Mouse (Mus musculus): ENCODE measurements around the gene Plekhg5. TPM values are rescaled to one million over a fixed set of nuclear protein-coding genes. Genes with fewer than 3 reads are reported as not detected.

Plekhg5 gene
- 11.1 and 11.8 TPM in 2 replicates for polyA plus RNA-seq (2012; rRNA removed)

GRCm38 (mm10) chr4:152072121-152072601, at the start of gene Plekhg5:
TSS of gene Plekhg5 (plus strand) at chr4:152072498.
- no peaks in the 10 kb centered on the region for H3K4me1 ChIP-seq (ENCODE audit: control insufficient read depth, insufficient read depth, low read length)
- no peak for TF ChIP-seq CTCF (IDR thresholded peaks at IDR 0.05; ENCODE audit: borderline replicate concordance, insufficient read depth, low read depth, low read length)
- TF ChIP-seq POLR2A (IDR thresholded peaks at IDR 0.05; ENCODE audit: borderline replicate concordance, insufficient read depth, low read length), result no peak
- peak in 1 of 2 experiments; percentile 30 for DNase-seq
- no peak within 1 kb of the TSS for H3K27ac ChIP-seq (ENCODE audit: insufficient read depth, low read length)
- no peak within 1 kb of the TSS for H3K4me3 ChIP-seq (replicated peaks; ENCODE audit: insufficient read depth, low read depth, low read length)
- WGBS, result 16% methylated on average over 10 of the region's 10 CpGs
- no peaks in the 10 kb centered on the region for H3K27me3 ChIP-seq (ENCODE audit: control insufficient read depth, insufficient read depth, low read length)

DNA sequence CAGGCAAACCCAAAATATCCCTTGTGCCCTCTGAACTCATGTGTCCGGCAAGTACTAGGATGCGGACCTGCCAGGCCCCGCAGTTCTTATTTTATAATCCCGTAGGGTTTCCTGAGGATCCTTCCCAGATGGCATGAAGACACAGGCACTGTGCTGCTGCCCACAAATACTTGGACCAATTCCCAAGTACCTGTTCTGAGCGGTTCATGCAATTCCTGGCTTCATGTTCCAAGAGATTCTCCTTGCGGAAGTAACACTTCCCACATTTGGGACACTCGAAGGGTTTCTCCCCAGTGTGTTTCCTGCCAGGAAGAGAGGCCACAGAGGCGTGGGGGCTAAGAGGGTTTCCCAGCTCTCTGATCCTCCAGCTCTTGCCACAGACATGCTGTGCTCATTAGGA, 49.8 kb upstream of the Plekhg5 start:
- Histone ChIP-seq H3K27me3 (ENCODE audit: control insufficient read depth, insufficient read depth, low read length) (no peaks in the 10 kb centered on the region), H3K4me1 (ENCODE audit: control insufficient read depth, insufficient read depth, low read length) (peaks cover 31% of the 10 kb centered on the region), H3K4me3 (replicated peaks; ENCODE audit: insufficient read depth, low read depth, low read length) (no peak overlapping the region), H3K27ac (ENCODE audit: insufficient read depth, low read length) (no peak overlapping the region)
- whole genome bisulfite sequencing, result 14% methylated on average over 8 of the region's 8 CpGs
- DNase-seq, result peak; percentile 37 to 60
- TF ChIP-seq POLR2A (IDR thresholded peaks at IDR 0.05; ENCODE audit: borderline replicate concordance, insufficient read depth, low read length) (no peak), CTCF (IDR thresholded peaks at IDR 0.05; ENCODE audit: borderline replicate concordance, insufficient read depth, low read depth, low read length) (no peak)

- WGBS, result 90% methylated on average over 11 of the region's 11 CpGs
- Histone ChIP-seq H3K4me3 (replicated peaks; ENCODE audit: insufficient read depth, low read depth, low read length) (no peak overlapping the region), H3K4me1 (ENCODE audit: control insufficient read depth, insufficient read depth, low read length) (peaks cover 39% of the 10 kb centered on the region), H3K27me3 (ENCODE audit: control insufficient read depth, insufficient read depth, low read length) (no peaks in the 10 kb centered on the region), H3K27ac (ENCODE audit: insufficient read depth, low read length) (no peak overlapping the region)
- TF ChIP-seq POLR2A (IDR thresholded peaks at IDR 0.05; ENCODE audit: borderline replicate concordance, insufficient read depth, low read length), result no peak
- no peak for TF ChIP-seq CTCF (IDR thresholded peaks at IDR 0.05; ENCODE audit: borderline replicate concordance, insufficient read depth, low read depth, low read length)
- DNase-seq, result no peak
Observed at GRCm38 (mm10) chr4:152024525-152024924, 47.8 kb upstream of the Plekhg5 start.

- WGBS, result 2% methylated on average over 41 of the region's 41 CpGs
- Histone ChIP-seq H3K4me1 (ENCODE audit: control insufficient read depth, insufficient read depth, low read length) (peaks cover 30% of the 10 kb centered on the region), H3K4me3 (replicated peaks; ENCODE audit: insufficient read depth, low read depth, low read length) (peak overlapping the region; percentile 83), H3K27ac (ENCODE audit: insufficient read depth, low read length) (peak overlapping the region; percentile 55), H3K27me3 (ENCODE audit: control insufficient read depth, insufficient read depth, low read length) (no peaks in the 10 kb centered on the region)
- TF ChIP-seq POLR2A (IDR thresholded peaks at IDR 0.05; ENCODE audit: borderline replicate concordance, insufficient read depth, low read length) (no peak), CTCF (IDR thresholded peaks at IDR 0.05; ENCODE audit: borderline replicate concordance, insufficient read depth, low read depth, low read length) (no peak)
- peak in 1 of 2 experiments; percentile 27 for DNase-seq
Observed at GRCm38 (mm10) chr4:152026751-152027508, 45.4 kb upstream of the Plekhg5 start.

DNA sequence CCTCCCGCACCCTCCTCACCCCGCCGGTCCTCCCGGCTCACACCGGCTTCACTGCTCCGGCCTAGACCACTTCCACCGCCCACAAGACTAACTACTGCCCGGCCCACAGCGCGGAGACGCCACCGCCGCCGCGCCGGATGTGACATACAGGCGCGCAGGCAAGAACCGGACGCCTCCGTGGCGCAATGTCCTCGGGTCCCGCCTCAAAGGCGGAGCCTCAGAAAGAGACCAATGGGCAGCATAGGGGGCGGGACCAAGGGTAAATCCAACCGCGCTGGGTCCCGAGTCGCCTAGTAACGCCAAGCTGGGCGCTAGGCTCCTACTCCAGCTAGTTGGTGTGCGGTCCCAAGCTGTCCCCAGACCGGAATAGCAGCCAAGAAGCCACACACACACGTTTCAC, 44.8 kb upstream of the Plekhg5 start, which contains the start of gene Zbtb48:
Zbtb48 (minus strand) TSS at position 148 of the 400 bp plus-strand sequence.
- H3K27me3 ChIP-seq (ENCODE audit: control insufficient read depth, insufficient read depth, low read length), result no peaks in the 10 kb centered on the region
- H3K4me3 ChIP-seq (replicated peaks; ENCODE audit: insufficient read depth, low read depth, low read length), result peak within 1 kb of the TSS; percentile 86
- no peak for TF ChIP-seq CTCF (IDR thresholded peaks at IDR 0.05; ENCODE audit: borderline replicate concordance, insufficient read depth, low read depth, low read length)
- peak; percentile 91 for TF ChIP-seq POLR2A (IDR thresholded peaks at IDR 0.05; ENCODE audit: borderline replicate concordance, insufficient read depth, low read length)
- H3K27ac ChIP-seq (ENCODE audit: insufficient read depth, low read length), result peak within 1 kb of the TSS; percentile 55
- WGBS, result 1% methylated on average over 35 of the region's 35 CpGs
- H3K4me1 ChIP-seq (ENCODE audit: control insufficient read depth, insufficient read depth, low read length), result peaks cover 27% of the 10 kb centered on the region
- DNase-seq, result peak; percentile 95 to 98

DNA sequence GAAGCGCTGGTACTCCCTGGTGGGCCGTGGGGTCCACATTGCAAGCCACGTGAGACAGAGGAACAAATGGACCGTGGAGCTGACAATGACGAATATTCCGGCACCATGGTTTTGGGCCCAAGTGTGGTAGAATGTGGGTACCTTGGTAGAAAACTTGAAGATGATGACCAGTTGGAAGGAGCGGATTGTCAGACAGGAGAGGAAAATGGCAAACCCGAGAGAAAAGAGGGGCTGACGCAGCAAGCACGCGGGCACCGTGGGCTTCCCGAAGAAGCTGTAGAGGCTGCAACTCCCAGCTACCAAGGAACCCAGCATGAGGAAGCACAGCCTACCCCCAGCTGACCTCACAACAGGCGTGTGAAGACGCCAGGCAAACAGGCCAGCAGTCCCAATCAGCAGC, 43.8 kb upstream of the Plekhg5 start:
- TF ChIP-seq CTCF (IDR thresholded peaks at IDR 0.05; ENCODE audit: borderline replicate concordance, insufficient read depth, low read depth, low read length), result no peak
- no peak for TF ChIP-seq POLR2A (IDR thresholded peaks at IDR 0.05; ENCODE audit: borderline replicate concordance, insufficient read depth, low read length)
- Histone ChIP-seq H3K27ac (ENCODE audit: insufficient read depth, low read length) (no peak overlapping the region), H3K27me3 (ENCODE audit: control insufficient read depth, insufficient read depth, low read length) (no peaks in the 10 kb centered on the region), H3K4me1 (ENCODE audit: control insufficient read depth, insufficient read depth, low read length) (peaks cover 21% of the 10 kb centered on the region), H3K4me3 (replicated peaks; ENCODE audit: insufficient read depth, low read depth, low read length) (peak overlapping the region; percentile 86)
- WGBS, result 52% methylated on average over 15 of the region's 15 CpGs
- no peak for DNase-seq

DNA sequence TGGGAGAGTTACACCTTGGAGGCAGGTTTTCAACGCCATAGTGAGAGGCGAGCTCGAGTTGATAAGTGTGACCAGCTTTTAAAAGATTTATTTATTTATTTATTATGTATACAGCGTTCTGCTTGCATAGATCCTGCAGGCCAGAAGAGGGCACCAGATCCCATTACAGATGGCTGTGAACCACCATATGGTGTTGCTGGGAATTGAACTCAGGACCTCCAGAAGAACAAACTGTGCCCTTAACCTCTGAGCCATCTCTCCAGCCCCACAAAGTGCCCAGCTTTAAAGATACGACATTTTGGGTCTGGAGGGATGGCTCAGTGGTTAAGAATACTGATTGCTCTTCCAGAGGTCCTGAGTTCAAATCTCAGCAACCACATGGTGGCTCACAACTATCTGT, 43.2 kb upstream of the Plekhg5 start:
- no peak overlapping the region for H3K4me3 ChIP-seq (replicated peaks; ENCODE audit: insufficient read depth, low read depth, low read length)
- no peak for TF ChIP-seq POLR2A (IDR thresholded peaks at IDR 0.05; ENCODE audit: borderline replicate concordance, insufficient read depth, low read length)
- peak; percentile 24; the same call in 1 of the 2 replicates for TF ChIP-seq CTCF (IDR thresholded peaks at IDR 0.05; ENCODE audit: borderline replicate concordance, insufficient read depth, low read depth, low read length)
- peaks cover 19% of the 10 kb centered on the region for H3K4me1 ChIP-seq (ENCODE audit: control insufficient read depth, insufficient read depth, low read length)

GRCm38 (mm10) chr4:152029997-152030396, 42.3 kb upstream of the Plekhg5 start:
- Histone ChIP-seq H3K27ac (ENCODE audit: insufficient read depth, low read length) (no peak overlapping the region), H3K27me3 (ENCODE audit: control insufficient read depth, insufficient read depth, low read length) (no peaks in the 10 kb centered on the region), H3K4me1 (ENCODE audit: control insufficient read depth, insufficient read depth, low read length) (peaks cover 19% of the 10 kb centered on the region), H3K4me3 (replicated peaks; ENCODE audit: insufficient read depth, low read depth, low read length) (no peak overlapping the region)
- WGBS, result 33% methylated on average over 4 of the region's 4 CpGs
- DNase-seq, result peak in 1 of 2 experiments; percentile 9
- TF ChIP-seq POLR2A (IDR thresholded peaks at IDR 0.05; ENCODE audit: borderline replicate concordance, insufficient read depth, low read length), result no peak
- TF ChIP-seq CTCF (IDR thresholded peaks at IDR 0.05; ENCODE audit: borderline replicate concordance, insufficient read depth, low read depth, low read length), result no peak

More for the DNA sequence above, 43.2 kb upstream of the Plekhg5 start:
- H3K27me3 ChIP-seq (ENCODE audit: control insufficient read depth, insufficient read depth, low read length), result no peaks in the 10 kb centered on the region
- DNase-seq, result peak; percentile 12 to 34
- 39% methylated on average over 5 of the region's 5 CpGs for WGBS
- no peak overlapping the region for H3K27ac ChIP-seq (ENCODE audit: insufficient read depth, low read length)

Data from cerebellum, adult 2 months (tissue).